Mouse (Mus musculus) left cerebral cortex, adult 2 months (tissue): ENCODE results near the gene Tbc1d9. TPM values are rescaled to one million over a fixed set of nuclear protein-coding genes. Genes with fewer than 3 reads are reported as not detected.

Source experiments
- DNase-seq, 2 experiments: peaks; one replicate each; pipeline ENCODE4 v3.0.0; 2021 to 2022; ENCODE audit warnings: low spot score in 2 of 2, mixed read lengths in 1 of 2; ENCODE audit errors: extremely low spot score in 1 of 2
- H3K27ac ChIP-seq: fragments of 200-600 bp; 2 replicates; pipeline ENCODE4 v1.8.1; 2022
- H3K4me3 ChIP-seq: fragments of 200-600 bp; 2 replicates; pipeline ENCODE4 v1.8.1; 2022
- CTCF ChIP-seq: fragments of 200-600 bp; IDR thresholded peaks from 2 replicates; pipeline ENCODE4 v1.8.1; 2022; ENCODE audit warnings: antibody characterized with exemption, mild to moderate bottlenecking, moderate library complexity
- intact Hi-C: fragments of 180-260 bp; cut with DNase I; formaldehyde crosslinking; loops from one replicate; pipeline ENCODE4 v1.15.1; 2025
- total RNA-seq, 2 experiments: library from RNA; stranded (reverse); gene quantifications; 2 replicates each; pipeline ENCODE4 v1.2.3; 2021

Tbc1d9 gene
- total RNA-seq, 2 experiments from 2014 or later: 99.1 to 102 TPM

DNA sequence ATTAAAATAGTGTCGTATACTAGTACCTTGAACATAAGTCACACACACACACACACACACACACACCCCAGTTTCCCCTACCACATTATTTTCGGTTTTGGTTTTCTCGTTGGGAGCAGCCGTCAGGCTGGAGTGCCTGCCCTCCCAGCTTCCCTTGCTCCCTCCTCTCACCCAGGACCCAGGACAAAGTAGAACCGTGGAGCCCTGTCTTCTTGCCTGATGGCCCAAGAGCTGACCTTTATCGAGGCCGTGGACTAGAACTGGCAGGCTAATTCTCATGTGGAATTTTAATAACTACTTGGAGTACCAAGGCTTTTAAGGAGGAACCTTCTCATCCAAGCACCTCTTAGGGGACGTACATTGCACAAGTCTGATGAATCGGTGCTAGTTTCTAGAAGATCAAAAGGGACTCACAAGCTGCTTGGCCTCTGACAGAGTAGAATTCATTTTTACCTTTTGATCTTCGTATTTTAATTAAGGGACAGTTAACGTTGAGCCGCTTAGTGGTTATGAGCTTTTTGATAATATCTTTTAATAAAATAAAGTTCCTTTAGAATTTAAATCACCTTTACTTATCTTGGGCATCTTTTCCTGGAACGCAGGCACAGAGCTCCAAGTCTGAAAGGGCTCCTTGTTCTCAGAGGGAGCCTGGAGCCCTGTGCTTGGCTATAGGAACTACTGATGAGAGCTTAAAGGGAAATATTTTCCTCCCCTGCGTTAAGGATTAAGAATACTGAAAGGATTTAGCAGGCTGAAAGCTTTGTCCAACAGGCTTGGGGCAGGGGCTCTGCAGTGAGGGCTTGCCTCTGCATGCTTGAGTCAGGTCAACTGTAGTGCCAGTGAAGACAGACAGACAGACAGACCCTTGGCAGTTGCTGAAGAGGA, 86.5 kb downstream of the Tbc1d9 start:
- intact Hi-C loops: loop anchor here (5.0 kb wide), 1 partner anchor 84 kb away; the partner anchor contains the start of genes Gm10645 and Tbc1d9
- no peak overlapping the region for H3K27ac ChIP-seq
- DNase-seq: no peak
- no peak overlapping the region for H3K4me3 ChIP-seq
- no peak for TF ChIP-seq CTCF

DNA sequence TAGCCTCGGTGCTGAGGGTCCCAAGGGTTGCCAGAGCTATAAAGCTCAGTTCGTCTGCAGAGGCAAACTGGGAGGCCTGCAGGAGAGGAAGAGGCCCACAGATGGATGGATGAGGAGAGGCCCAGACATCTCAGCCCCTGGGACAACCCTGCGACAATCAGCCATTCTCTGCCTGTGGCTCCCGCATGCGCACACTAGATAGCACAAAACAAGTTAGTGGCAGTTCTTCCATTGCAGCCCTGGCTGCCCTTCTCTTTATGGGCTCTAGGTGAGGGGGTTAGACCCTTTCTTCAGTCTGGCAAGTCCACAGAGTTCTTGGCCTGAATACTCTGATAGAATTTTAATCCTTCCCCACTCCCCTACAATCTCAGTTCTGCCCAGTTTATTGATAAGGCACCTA, 87.6 kb downstream of the Tbc1d9 start:
- Histone ChIP-seq H3K4me3 (no peak overlapping the region), H3K27ac (no peak overlapping the region)
- no peak for TF ChIP-seq CTCF
- DNase-seq: no peak
- intact Hi-C loops: loop anchor here (5.0 kb wide), 1 partner anchor 85 kb away; the partner anchor contains the start of genes Gm10645 and Tbc1d9

DNA sequence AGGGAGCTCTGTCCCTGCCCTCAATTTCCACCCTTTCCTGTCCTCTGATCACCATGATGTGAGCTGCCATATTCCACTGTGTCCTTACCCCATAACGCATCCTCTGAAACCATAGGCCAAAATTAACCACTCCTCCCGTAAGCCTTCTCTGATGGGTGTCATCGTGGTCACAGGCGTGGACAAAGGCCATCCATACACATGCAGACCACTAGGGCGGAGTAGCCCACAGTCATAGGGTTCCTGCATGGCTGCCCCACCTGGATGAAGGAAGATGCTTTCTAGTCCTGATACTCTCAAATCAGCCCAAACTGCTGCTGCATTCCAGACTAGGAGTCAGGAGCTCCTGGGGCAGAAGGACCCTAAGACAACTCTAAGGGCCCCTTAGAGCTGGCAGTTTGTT, 92.5 kb downstream of the Tbc1d9 start:
- no peak overlapping the region for H3K4me3 ChIP-seq
- H3K27ac ChIP-seq: no peak overlapping the region
- TF ChIP-seq CTCF: no peak
- intact Hi-C loops: loop anchor here (5.0 kb wide), 3 partner anchors 155 to 395 kb away; partner anchors contain the start of gene Rnf150
- DNase-seq: no peak

DNA sequence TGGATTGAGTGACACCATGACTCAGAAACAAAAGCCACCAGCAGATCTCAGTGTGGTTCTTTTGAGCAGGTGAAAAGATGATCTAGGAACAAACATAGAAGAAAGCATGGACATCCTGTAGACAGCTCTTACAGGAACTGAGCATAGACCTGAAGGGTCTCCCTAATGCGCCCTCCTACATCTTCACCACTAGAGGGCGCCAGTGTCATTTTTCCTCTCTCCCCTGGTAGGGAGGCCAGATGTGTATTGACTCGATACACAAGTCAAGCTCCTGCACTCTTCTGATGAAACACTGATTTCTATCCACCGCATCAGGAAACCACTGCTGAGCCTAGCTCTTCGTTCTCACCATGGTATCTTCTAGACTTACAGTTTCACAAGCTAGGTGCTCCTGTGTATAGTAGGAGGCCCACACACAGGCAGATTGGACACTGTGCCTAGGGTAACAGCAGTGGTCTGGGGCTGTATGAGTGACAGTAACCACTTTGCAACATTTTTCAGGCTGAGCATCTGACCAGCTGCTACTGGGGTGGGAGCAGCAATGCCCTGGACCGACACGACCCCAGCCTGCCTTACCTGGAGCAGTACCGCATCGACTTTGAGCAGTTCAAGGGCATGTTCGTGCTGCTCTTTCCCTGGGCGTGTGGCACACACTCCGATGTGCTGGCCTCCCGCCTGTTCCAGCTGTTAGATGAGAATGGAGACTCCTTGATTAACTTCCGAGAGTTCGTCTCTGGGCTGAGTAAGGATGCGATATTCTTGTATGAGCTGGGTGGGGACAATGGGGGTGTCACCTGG, 95.5 kb downstream of the Tbc1d9 start:
- Histone ChIP-seq H3K4me3 (no peak overlapping the region), H3K27ac (no peak overlapping the region)
- TF ChIP-seq CTCF: peak; percentile 95
- intact Hi-C loops: loop anchor here (5.0 kb wide), 2 partner anchors 82 to 147 kb away; no protein-coding TSS in a partner anchor
- DNase-seq: peak; percentile 47 to 48

DNA sequence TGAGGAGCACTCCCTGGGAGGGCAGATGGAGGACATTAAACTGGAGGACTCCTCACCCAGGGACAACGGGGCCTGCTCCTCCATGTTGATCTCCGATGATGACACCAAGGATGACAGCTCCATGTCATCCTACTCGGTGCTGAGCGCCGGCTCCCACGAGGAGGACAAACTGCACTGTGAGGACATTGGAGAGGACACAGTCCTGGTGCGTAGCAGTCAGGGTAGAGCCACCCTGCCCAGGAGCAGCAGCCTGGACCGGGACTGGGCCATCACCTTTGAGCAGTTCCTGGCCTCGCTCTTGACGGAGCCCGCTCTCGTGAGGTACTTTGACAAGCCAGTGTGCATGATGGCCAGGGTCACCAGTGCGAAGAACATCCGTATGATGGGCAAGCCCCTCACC, 106.0 kb downstream of the Tbc1d9 start:
- no peak for TF ChIP-seq CTCF
- H3K27ac ChIP-seq: no peak overlapping the region
- DNase-seq: no peak
- no peak overlapping the region for H3K4me3 ChIP-seq
- intact Hi-C loops: no loop called here

DNA sequence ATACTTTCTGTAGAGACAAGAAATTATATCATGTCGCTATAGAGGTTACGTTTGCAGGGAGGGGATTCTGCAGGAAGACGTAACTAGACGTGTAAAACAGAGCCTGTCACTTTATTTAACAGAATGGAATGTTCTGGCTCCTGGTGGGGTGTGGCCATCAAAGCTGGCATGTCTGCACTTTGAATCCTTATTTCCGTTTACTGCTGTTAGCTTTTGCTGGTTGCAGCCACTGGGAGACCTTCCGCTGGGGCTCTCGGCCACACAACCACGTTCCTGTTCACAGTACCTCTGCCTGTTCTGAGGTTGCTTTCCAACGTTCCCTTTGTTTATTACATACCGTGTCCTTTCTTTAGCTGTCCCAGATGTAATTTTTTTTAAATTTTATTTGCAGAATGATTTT, 107.3 kb downstream of the Tbc1d9 start:
- intact Hi-C loops: no loop called here
- TF ChIP-seq CTCF: no peak
- no peak for DNase-seq
- Histone ChIP-seq H3K27ac (no peak overlapping the region), H3K4me3 (no peak overlapping the region)

DNA sequence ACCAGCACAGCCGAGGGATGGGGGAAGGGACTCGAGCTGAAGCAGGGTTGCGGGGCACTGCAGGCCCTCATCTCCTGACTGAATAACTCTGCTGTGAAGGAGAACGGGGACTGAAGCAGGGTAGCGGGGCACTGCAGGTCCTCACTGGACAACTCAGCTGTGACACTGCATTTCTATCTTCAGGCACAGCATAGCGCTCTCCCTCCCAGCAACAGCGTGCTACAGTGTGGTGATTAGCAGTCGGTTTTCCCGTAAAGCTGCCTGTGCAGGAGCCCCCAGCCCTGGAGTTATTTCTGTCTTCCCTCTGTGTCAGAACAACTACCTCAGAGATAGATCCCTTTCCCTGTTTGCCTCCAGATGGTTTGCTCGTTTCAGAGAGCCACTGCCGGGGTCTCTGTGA, 109.3 kb downstream of the Tbc1d9 start:
- TF ChIP-seq CTCF: no peak
- no peak overlapping the region for H3K27ac ChIP-seq
- intact Hi-C loops: no loop called here
- H3K4me3 ChIP-seq: no peak overlapping the region
- DNase-seq: no peak

DNA sequence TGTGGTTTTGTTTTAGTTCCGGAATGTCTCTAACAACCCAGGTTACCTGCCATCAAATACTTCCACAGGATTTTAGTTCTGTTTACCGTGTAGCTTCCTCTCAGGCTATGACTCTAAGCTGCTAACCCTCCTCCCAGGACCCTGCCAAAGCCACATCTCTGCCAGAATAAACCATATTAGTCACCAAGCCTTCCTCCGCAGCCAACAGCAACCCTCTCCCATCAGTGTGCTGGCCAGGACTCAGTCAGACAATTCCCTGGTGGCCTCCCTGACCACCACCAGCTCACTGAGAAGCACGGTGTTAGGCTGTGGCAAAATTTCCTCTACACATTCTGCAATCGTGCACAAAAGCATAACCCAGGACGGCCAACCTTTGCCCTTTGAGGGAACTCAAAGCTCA, 113.3 kb downstream of the Tbc1d9 start:
- no peak for DNase-seq
- intact Hi-C loops: no loop called here
- no peak for TF ChIP-seq CTCF
- Histone ChIP-seq H3K27ac (no peak overlapping the region), H3K4me3 (no peak overlapping the region)

DNA sequence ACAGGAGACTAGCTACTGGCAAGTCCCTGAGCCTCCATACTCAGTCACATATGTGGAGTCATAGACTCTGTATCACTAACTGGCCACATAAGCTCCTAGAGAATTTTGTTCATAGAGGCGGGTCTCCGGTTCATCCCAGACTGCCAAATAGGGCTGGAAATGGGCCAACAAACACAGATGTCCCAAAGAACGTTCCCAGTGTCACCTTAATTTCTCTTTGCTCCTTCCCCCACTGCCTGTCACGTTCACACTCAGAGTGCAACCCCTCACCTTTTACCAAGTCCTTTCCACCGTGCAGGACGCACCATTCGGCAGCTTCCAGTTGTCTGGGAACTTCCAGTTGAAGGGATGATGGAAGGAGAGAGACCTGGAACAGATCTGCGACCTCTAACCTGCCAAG, 120.2 kb downstream of the Tbc1d9 start:
- DNase-seq: no peak
- intact Hi-C loops: no loop called here
- H3K27ac ChIP-seq: no peak overlapping the region
- no peak overlapping the region for H3K4me3 ChIP-seq
- TF ChIP-seq CTCF: no peak

DNA sequence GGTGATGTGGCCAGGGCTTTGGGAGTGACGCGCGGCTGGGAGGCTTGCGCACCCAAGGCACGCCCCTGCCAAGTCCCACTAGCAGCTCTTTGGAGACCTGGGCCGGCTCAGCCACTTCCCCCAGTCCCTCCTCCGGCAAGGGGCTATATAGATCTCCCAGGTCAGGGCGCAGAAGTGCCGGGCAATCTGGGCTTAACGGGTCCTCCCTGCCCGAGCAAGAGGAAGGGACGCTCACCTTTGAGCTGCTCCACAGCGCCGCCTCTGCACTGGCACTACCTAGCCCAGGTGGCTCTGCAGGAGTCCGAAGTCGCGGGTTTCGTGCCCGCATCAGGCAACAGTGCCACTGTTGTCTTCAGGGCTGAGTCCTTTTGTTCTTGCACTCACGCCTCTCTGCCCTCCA, 125.0 kb downstream of the Tbc1d9 start, which contains the start of gene Ucp1:
Gene Ucp1, plus strand, starts transcription at position 177 of the 400 bp plus-strand sequence.
- no peak for TF ChIP-seq CTCF
- DNase-seq: no peak
- no peak within 1 kb of the TSS for H3K27ac ChIP-seq
- intact Hi-C loops: no loop called here
- H3K4me3 ChIP-seq: no peak within 1 kb of the TSS

DNA sequence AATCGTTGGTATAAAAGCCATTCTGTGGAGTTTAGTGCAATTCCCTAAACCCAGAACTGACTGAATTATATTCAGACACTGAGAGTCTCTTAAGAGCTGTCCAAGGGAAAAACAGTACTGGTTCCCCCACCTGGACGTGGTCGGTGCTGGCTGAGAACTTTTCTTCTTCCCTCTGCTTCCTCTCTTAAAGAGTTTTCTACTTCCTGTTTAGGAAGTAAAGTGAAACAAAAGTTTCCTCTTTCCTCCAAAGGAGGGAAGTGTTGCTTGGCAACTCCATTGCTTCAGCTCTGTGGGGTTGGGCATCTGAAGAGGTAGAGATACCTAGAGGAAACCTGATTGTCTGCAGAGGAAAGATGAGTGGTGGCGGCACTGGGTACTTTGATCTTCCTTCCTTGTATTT, 132.2 kb downstream of the Tbc1d9 start:
- intact Hi-C loops: no loop called here
- no peak for DNase-seq
- no peak for TF ChIP-seq CTCF
- Histone ChIP-seq H3K27ac (no peak overlapping the region), H3K4me3 (no peak overlapping the region)

DNA sequence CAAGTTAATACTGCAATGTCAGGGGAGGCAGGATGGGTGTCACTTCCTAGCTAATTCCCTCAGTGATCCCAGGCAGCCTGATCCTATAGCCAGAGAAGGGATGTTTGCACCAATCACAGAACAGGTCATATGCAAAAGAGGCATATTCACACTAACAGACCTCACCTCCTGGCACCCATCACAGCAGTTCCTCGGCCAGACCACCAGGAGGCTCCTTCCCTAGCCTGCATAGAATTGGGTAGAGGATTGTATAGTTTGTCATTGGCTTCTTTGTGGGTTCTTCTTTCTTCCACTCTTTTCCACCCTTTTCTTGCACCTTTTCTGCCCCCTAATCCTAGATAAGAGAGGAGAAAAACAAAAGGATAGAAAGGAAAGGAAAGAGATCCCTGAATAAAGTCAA, 135.0 kb downstream of the Tbc1d9 start:
- intact Hi-C loops: no loop called here
- Histone ChIP-seq H3K27ac (no peak overlapping the region), H3K4me3 (no peak overlapping the region)
- no peak for DNase-seq
- TF ChIP-seq CTCF: peak; percentile 23
